Mouse (Mus musculus) liver, embryonic 14.5 days (tissue): ENCODE measurements around the gene Tbc1d4.

Experiments
- CTCF ChIP-seq: IDR thresholded peaks from 2 replicates; pipeline ENCODE4 v1.5.1; 2016; ENCODE audit warnings: antibody characterized with exemption, low read depth, control low read depth
- EP300 ChIP-seq: IDR thresholded peaks from 2 replicates; pipeline ENCODE4 v1.6.1; 2016; ENCODE audit warnings: antibody characterized with exemption, low read depth

- no peak for TF ChIP-seq CTCF
- TF ChIP-seq EP300: no peak
These were observed 81.5 kb downstream of the Tbc1d4 start for GRCm38 (mm10) chr14:101527420-101527996.
